Mouse (Mus musculus) forebrain, postnatal 0 days (tissue): Measurements from ENCODE around the gene Nln. TPM values are rescaled to one million over a fixed set of nuclear protein-coding genes. Genes with fewer than 3 reads are reported as not detected.

Source experiments
- ATAC-seq: fragments of 200-750 bp; cut with Nextera tagmentation; 2 replicates; pipeline ENCODE4 v1.8.0; 2017; ENCODE audit warnings: mild to moderate bottlenecking, moderate library complexity
- DNase-seq: peaks from one replicate; pipeline ENCODE4 v3.0.0-alpha.2; 2015
- H3K27ac ChIP-seq: fragments of 300-500 bp; sonication (generic); 2 replicates; pipeline ENCODE4 v1.5.1; 2014; ENCODE audit warnings: low read depth, mild to moderate bottlenecking, antibody characterized with exemption, low read length, moderate library complexity, mixed read lengths
- H3K27me3 ChIP-seq: fragments of 300-500 bp; sonication (generic); 2 replicates; pipeline ENCODE4 v1.6.1; 2014; ENCODE audit warnings: mild to moderate bottlenecking, low read length, mixed read lengths; ENCODE audit not compliant: insufficient read depth
- H3K36me3 ChIP-seq: fragments of 300-500 bp; sonication (generic); 2 replicates; pipeline ENCODE4 v1.6.1; 2014; ENCODE audit warnings: mild to moderate bottlenecking, moderate library complexity; ENCODE audit not compliant: insufficient read depth
- H3K4me1 ChIP-seq: fragments of 300-500 bp; sonication (generic); 2 replicates; pipeline ENCODE4 v1.6.1; 2014; ENCODE audit warnings: antibody characterized with exemption; ENCODE audit not compliant: insufficient read depth
- H3K4me2 ChIP-seq: fragments of 300-500 bp; sonication (generic); 2 replicates; pipeline ENCODE4 v1.6.1; 2014; ENCODE audit warnings: low read depth, mild to moderate bottlenecking, moderate library complexity
- H3K4me3 ChIP-seq: fragments of 300-500 bp; sonication (generic); 2 replicates; pipeline ENCODE4 v1.5.1; 2014; ENCODE audit warnings: low read depth, low read length, mixed read lengths
- H3K9ac ChIP-seq: fragments of 300-500 bp; sonication (generic); 2 replicates; pipeline ENCODE4 v1.6.1; 2014; ENCODE audit warnings: mild to moderate bottlenecking
- H3K9me3 ChIP-seq: fragments of 300-500 bp; sonication (generic); 2 replicates; pipeline ENCODE4 v1.6.1; 2016; ENCODE audit warnings: low read length
- CTCF ChIP-seq: sonication (generic); IDR thresholded peaks from 2 replicates; pipeline ENCODE4 v1.5.1; 2016; ENCODE audit warnings: antibody characterized with exemption, control low read depth, low read depth
- WGBS: fragments of 180-500 bp; shearing (Covaris S2); extraction: QIAGEN DNeasy Blood & Tissue Kit; methylation state at CpG from one replicate; pipeline ENCODE4 v1.1.7; 2014; 5-methylcytosine and 5-hydroxymethylcytosine counted together
- polyA plus RNA-seq: library from polyadenylated mRNA; unstranded; fragments of >200 nt; fragmentation: Nextera tagmentation; extraction: Ambion mirVana; gene quantifications from 2 replicates; pipeline ENCODE4 v1.2.1, GENCODE M21; 2015
- total RNA-seq: library from RNA; depleted of rRNA; stranded (reverse); fragments of >200 nt; gene quantifications from 2 replicates; pipeline ENCODE4 v1.2.3, GENCODE M21; 2014

Nln gene
- total and polyA plus RNA-seq, 2 experiments from 2014 or later, result 49.0 to 77.2 TPM

- ATAC-seq (no peak), DNase-seq (no peak)
- no peak for TF ChIP-seq CTCF
- H3K27me3 ChIP-seq, result no peaks in the 10 kb centered on the region
- no peak overlapping the region for H3K4me3 ChIP-seq
- 78% methylated on average over 9 of the region's 9 CpGs for WGBS
- no peak overlapping the region for H3K27ac ChIP-seq
- H3K4me1 ChIP-seq, result no peaks in the 10 kb centered on the region
- no peaks in the 10 kb centered on the region for H3K9me3 ChIP-seq
- H3K36me3 ChIP-seq, result peaks cover 36% of the 10 kb centered on the region
- H3K4me2 ChIP-seq, result no peak overlapping the region
- no peak overlapping the region for H3K9ac ChIP-seq
Measured at GRCm38 (mm10) chr13:104063061-104063460, 46.4 kb downstream of the Nln start.

- H3K9ac ChIP-seq, result no peak overlapping the region
- no peaks in the 10 kb centered on the region for H3K27me3 ChIP-seq
- no peak overlapping the region for H3K27ac ChIP-seq
- H3K9me3 ChIP-seq, result no peaks in the 10 kb centered on the region
- no peaks in the 10 kb centered on the region for H3K4me1 ChIP-seq
- no peak; the same call in 1 of the 2 replicates for ATAC-seq
- no peak overlapping the region for H3K4me2 ChIP-seq
- H3K36me3 ChIP-seq, result peaks cover 29% of the 10 kb centered on the region
- DNase-seq, result no peak
- WGBS, result 30% methylated on average over 2 of the region's 2 CpGs
- H3K4me3 ChIP-seq, result no peak overlapping the region
- no peak for TF ChIP-seq CTCF
Measured at GRCm38 (mm10) chr13:104061975-104062750, 47.3 kb downstream of the Nln start.

GRCm38 (mm10) chr13:104060231-104060630, 49.2 kb downstream of the Nln start:
- ATAC-seq (no peak), DNase-seq (no peak)
- TF ChIP-seq CTCF, result no peak
- Histone ChIP-seq H3K4me1 (no peaks in the 10 kb centered on the region), H3K9me3 (no peaks in the 10 kb centered on the region), H3K4me2 (no peak overlapping the region), H3K4me3 (no peak overlapping the region), H3K36me3 (peaks cover 37% of the 10 kb centered on the region), H3K27me3 (no peaks in the 10 kb centered on the region), H3K27ac (no peak overlapping the region), H3K9ac (no peak overlapping the region)
- WGBS, result 90% methylated on average over 1 of the region's 1 CpGs

- Histone ChIP-seq H3K27ac (no peak overlapping the region), H3K27me3 (no peaks in the 10 kb centered on the region), H3K4me1 (no peaks in the 10 kb centered on the region), H3K9ac (no peak overlapping the region), H3K9me3 (no peaks in the 10 kb centered on the region), H3K4me2 (no peak overlapping the region), H3K36me3 (peaks cover 35% of the 10 kb centered on the region), H3K4me3 (no peak overlapping the region)
- DNase-seq, result no peak
- TF ChIP-seq CTCF, result no peak
- 86% methylated on average over 4 of the region's 4 CpGs for WGBS
- no peak for ATAC-seq
Measured at GRCm38 (mm10) chr13:104059536-104059935, 49.9 kb downstream of the Nln start.

- Histone ChIP-seq H3K27me3 (no peaks in the 10 kb centered on the region), H3K27ac (no peak overlapping the region), H3K9me3 (no peaks in the 10 kb centered on the region), H3K4me3 (no peak overlapping the region), H3K4me2 (no peak overlapping the region), H3K9ac (no peak overlapping the region), H3K36me3 (peaks cover 31% of the 10 kb centered on the region; the same call in 1 of the 2 replicates), H3K4me1 (no peaks in the 10 kb centered on the region)
- ATAC-seq (no peak), DNase-seq (no peak)
- WGBS, result 83% methylated on average over 9 of the region's 9 CpGs
- no peak for TF ChIP-seq CTCF
Measured at GRCm38 (mm10) chr13:104058761-104059160, 50.7 kb downstream of the Nln start.

- no peak for ATAC-seq
- Histone ChIP-seq H3K27me3 (no peaks in the 10 kb centered on the region), H3K4me3 (no peak overlapping the region), H3K4me2 (no peak overlapping the region), H3K27ac (no peak overlapping the region), H3K9ac (no peak overlapping the region), H3K36me3 (peaks cover 32% of the 10 kb centered on the region), H3K4me1 (no peaks in the 10 kb centered on the region), H3K9me3 (no peaks in the 10 kb centered on the region)
- 89% methylated on average over 9 of the region's 9 CpGs for WGBS
- no peak for TF ChIP-seq CTCF
- DNase-seq, result no peak
Measured at GRCm38 (mm10) chr13:104052271-104052753, 57.1 kb downstream of the Nln start.

GRCm38 (mm10) chr13:104048835-104049234, 60.6 kb downstream of the Nln start:
- Histone ChIP-seq H3K4me2 (no peak overlapping the region), H3K36me3 (peaks cover 40% of the 10 kb centered on the region), H3K9me3 (no peaks in the 10 kb centered on the region), H3K4me1 (no peaks in the 10 kb centered on the region), H3K4me3 (no peak overlapping the region), H3K9ac (no peak overlapping the region), H3K27me3 (no peaks in the 10 kb centered on the region), H3K27ac (no peak overlapping the region)
- peak; percentile 75 for DNase-seq
- TF ChIP-seq CTCF, result peak; percentile 71
- peak; percentile 77 for ATAC-seq
- WGBS, result 64% methylated on average over 3 of the region's 3 CpGs
